In genomic region chr1:55028512-55029249, GRCm38 (mm10) we compare ENCODE assay signal across 8 mouse cellular contexts. TPM values are rescaled to one million over a fixed set of nuclear protein-coding genes. Genes with fewer than 3 reads are reported as not detected.
DNase-seq lines count a peak whose midpoint lies in the region; ATAC-seq lines count a peak whose summit lies in the region.

No protein-coding gene starts in this region.

- H3K9me3 ChIP-seq in heart, embryonic 12.5 days (replicated peaks), result no peaks in the 10 kb centered on the region

- peaks cover 11% of the 10 kb centered on the region for H3K4me1 ChIP-seq in heart, embryonic 12.5 days (replicated peaks)

- H3K36me3 ChIP-seq in heart, embryonic 12.5 days, result no peaks in the 10 kb centered on the region

- 64% methylated on average over 11 of the region's 11 CpGs for WGBS in heart, embryonic 12.5 days

- H3K27ac ChIP-seq in heart, embryonic 12.5 days (ENCODE audit: poor library complexity, severe bottlenecking), result peak overlapping the region; percentile 66

- no peaks in the 10 kb centered on the region for H3K27me3 ChIP-seq in heart, embryonic 12.5 days (replicated peaks)

- DNase-seq in layer of hippocampus, adult 11-12 months (ENCODE audit: low spot score), result peak; percentile 29
- DNase-seq in layer of hippocampus, postnatal 36 days, result no peak
- peak; percentile 23 for DNase-seq in lung, postnatal 14 days
- peak; percentile 57 for DNase-seq in thymus, postnatal 14 days
- DNase-seq in right cerebral cortex, postnatal 14 days, result no peak
- DNase-seq in gastrocnemius, adult 18-20 months (ENCODE audit: low spot score), result no peak
- no peak for DNase-seq in urinary bladder, postnatal 10 days (ENCODE audit: low spot score)

- no peak overlapping the region for H3K9ac ChIP-seq in heart, embryonic 12.5 days

- no peak overlapping the region for H3K4me3 ChIP-seq in heart, embryonic 12.5 days

- ATAC-seq in heart, embryonic 12.5 days (ENCODE audit: insufficient number of reproducible peaks, low FRiP score), result no peak

- peak overlapping the region; percentile 34 for H3K4me2 ChIP-seq in heart, embryonic 12.5 days

RNA-seq across cellular contexts. Expression of gene Sf3b1, which starts 1.4 kb away (rescaled TPM):
- 100 to 1,000 TPM; 159 to 160 TPM for total RNA-seq in layer of hippocampus, postnatal 36 days (2021)
- polyA plus RNA-seq in heart, embryonic 12.5 days (2016; fragmentation: Nextera tagmentation; extraction: Ambion mirVana), result 208 and 217 TPM in 2 replicates
- total RNA-seq in gastrocnemius, adult 18-20 months (2021), result 10 to 100 TPM; 43.8 to 45.8 TPM

RNA-seq across cellular contexts. Expression of gene Coq10b, which starts 23.9 kb away (rescaled TPM):
- 10 to 100 TPM; 19.7 to 21.2 TPM for total RNA-seq in layer of hippocampus, postnatal 36 days (2021)
- 23.1 and 25.3 TPM in 2 replicates for polyA plus RNA-seq in heart, embryonic 12.5 days (2016; fragmentation: Nextera tagmentation; extraction: Ambion mirVana)
- 10 to 100 TPM; 21.4 to 21.9 TPM for total RNA-seq in gastrocnemius, adult 18-20 months (2021)

RNA-seq across cellular contexts. Expression of gene Hspe1, which starts 59.3 kb away (rescaled TPM):
- total RNA-seq in layer of hippocampus, postnatal 36 days (2021), result 100 to 1,000 TPM; 111 to 118 TPM
- 427 and 428 TPM in 2 replicates for polyA plus RNA-seq in heart, embryonic 12.5 days (2016; fragmentation: Nextera tagmentation; extraction: Ambion mirVana)
- total RNA-seq in gastrocnemius, adult 18-20 months (2021), result 10 to 100 TPM; 83.9 to 93.0 TPM

RNA-seq across cellular contexts. Expression of gene Hspd1, which starts 59.4 kb away (rescaled TPM):
- 100 to 1,000 TPM; 189 to 190 TPM for total RNA-seq in layer of hippocampus, postnatal 36 days (2021)
- 562 and 569 TPM in 2 replicates for polyA plus RNA-seq in heart, embryonic 12.5 days (2016; fragmentation: Nextera tagmentation; extraction: Ambion mirVana)
- total RNA-seq in gastrocnemius, adult 18-20 months (2021), result 100 to 1,000 TPM; 161 to 176 TPM

Comparison
In these comparisons a context has a peak if more than half of its experiments do, and no peak if none do; other contexts are left out.
1. DNase-seq: peak in layer of hippocampus, adult 11-12 months (single experiment), lung, postnatal 14 days (single experiment) and thymus, postnatal 14 days (single experiment); none in layer of hippocampus, postnatal 36 days (0 of 2), right cerebral cortex, postnatal 14 days (single experiment), gastrocnemius, adult 18-20 months (single experiment) and urinary bladder, postnatal 10 days (single experiment).